Mouse (Mus musculus) adrenal gland, postnatal 25 days (tissue): ENCODE measurements around the gene Slc34a3. TPM values are rescaled to one million over a fixed set of nuclear protein-coding genes. Genes with fewer than 3 reads are reported as not detected.

Source experiments
- DNase-seq: peaks from one replicate; pipeline ENCODE4 v3.0.0; 2021; ENCODE audit warnings: mixed read lengths
- total RNA-seq: library from RNA; stranded (reverse); gene quantifications from 2 replicates; pipeline ENCODE4 v1.2.3, GENCODE M21; 2021

Slc34a3 gene
- total RNA-seq, 1 experiment from 2014 or later, result not detected

DNA sequence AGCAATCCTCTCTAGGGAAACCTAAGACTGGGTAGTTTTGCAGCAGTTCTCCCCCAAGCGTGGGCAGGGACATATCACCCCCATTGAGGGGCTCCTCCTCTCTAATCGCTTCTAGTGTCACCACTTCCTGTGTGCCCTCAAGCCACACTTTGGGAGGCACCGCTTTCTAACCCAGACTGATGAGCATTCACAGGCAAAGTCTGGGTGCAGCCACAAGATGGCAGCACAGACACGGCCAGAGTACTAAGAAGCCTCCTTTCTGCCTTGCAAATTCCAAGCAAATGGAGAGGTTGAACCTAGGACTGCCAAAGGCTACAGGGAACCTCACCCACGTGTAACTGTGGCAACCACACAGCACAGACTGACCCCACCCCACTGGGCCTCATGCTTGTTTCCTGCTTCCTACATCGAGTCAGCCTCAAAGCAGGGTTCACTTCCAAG, 40.8 kb downstream of the Slc34a3 start:
- DNase-seq, result peak; percentile 77

DNA sequence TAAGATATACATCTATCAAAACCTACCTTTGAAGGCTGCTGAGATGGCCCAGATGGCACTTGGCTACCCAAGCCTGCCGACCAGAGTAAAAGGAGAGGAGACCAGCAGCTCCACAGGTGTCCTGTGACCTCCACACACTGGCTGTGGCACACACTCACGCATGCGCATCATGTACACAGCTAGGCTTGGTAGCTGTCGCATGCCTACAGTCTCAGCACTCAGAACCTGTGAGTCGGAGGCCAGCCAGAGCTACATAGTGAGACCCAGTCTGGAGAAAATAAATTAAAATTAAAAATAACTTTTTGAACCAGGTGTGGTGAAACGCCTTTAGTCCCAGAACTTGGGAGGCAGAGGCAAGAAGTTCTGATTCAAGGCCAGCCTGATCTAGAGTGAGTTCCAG, 46.3 kb downstream of the Slc34a3 start:
- DNase-seq, result no peak

DNA sequence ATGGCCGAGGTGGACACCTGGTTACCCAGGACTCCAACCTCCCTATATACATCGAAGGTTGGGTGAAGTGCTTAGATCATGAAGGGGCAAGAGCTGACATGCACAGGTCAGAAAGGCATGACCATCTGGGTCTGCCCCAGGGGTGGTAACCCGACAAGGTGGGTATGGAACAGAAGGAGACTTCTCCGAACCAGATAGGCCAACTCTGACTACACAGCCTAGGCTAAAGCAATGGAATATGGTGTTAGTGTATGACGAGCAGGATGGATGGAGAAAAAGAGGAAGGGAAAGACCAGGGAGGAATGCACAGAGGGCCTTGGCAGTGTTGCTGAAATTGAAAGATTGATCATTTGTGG, 47.6 kb downstream of the Slc34a3 start:
- DNase-seq, result no peak

DNA sequence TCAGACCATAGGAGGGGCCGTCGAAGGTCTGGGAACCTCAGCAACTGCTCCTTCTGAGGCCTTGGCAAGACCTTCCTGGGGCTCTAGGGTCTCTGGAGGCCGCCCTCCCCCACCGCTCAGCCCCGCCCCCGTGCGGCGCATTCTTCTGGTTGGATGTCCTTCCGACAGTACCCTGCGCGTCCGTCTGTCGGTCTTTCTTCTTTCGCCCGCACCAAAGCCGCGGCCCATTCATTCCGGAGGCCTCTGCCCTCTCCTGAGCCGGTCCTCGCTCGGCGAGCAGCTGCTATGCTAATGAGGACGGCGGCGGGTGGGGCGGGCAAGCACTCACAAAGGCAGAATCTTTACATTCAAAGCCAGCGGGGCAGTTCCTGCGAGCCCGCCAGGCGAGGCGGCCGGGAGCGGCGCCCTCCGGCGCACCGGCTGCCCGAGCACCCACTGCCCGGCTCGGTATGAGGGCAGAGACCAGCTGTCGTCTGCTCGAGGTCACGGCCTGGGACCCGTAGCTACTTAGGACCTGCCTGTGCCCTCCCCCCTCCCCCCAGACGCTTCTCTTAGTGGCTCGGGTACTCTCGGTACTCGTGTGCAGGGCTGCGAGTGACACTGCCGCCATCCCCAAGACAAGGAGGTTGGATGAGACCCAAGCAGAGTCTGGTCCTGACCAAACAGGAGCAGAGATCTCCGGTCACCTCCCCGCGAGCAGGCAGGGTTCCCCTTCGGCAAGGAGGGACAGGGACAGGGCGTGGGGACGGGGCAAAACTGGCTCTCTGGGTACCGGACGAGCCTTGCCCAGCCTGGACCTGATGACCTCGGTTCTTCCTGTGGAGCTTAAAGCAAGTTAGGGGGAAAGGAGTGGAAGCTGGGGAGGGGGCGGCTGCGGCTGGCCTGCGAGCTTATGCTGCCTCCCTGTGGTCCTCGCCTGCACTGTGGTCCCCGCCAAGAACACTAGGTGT, 48.3 kb downstream of the Slc34a3 start:
- peak; percentile 49 for DNase-seq

DNA sequence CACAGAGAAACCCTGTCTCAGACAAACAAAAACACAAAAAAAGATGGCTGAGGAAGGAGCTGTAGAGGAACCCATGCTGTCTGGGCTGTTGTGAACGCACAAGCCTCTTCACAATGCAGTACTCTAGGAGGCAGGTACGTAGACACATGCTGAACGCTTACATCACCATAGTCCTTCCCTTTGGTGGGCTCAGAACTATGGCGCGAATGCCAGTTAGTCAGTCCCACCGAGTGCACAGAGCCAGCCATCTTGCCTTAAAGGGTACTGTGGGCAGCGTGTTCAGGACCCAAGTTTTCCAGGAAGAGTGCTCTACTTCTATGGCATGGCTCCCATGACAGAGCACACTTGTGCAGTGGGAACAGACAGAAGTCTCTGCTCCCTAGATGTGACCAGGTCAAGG, 49.7 kb downstream of the Slc34a3 start:
- no peak for DNase-seq

DNA sequence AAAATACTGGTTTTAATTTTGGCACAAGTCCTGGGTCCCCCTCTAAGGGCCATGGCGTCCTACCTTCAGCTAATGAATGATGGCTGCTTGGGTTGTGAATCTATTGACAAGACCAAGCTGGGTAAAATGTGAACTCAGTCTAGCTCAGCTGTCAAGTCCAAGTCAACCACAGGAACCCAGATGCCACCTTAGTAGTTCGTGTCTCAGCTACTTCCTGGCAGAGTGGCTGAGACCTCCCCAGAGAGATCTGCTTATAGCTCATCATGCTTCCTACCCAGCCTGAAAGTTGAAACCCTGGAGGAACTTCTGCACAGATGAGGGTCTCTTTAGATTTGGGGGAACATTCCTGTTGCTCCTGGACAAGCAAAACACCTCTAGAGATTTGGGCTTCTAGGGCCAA, 50.8 kb downstream of the Slc34a3 start:
- DNase-seq, result no peak

DNA sequence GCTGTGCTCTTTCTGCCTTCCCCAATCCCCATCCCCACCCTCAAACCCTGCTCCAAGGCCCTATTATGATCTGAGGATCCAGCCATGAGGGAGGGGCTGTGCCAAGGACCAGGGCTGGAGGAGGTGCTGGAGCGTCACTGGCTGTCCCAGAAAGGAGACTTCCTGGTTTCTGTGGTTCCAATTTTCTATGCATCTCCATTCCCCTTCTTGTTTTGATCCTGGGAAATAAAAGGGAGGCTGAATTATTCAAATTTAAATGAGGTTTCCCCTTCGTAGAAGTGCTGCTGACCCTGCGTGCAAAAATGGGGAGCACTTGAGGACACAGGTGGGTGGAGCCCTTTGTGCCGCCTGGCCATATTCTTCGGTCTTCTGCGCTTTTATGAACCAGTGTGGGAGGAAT, 51.5 kb downstream of the Slc34a3 start:
- no peak for DNase-seq

DNA sequence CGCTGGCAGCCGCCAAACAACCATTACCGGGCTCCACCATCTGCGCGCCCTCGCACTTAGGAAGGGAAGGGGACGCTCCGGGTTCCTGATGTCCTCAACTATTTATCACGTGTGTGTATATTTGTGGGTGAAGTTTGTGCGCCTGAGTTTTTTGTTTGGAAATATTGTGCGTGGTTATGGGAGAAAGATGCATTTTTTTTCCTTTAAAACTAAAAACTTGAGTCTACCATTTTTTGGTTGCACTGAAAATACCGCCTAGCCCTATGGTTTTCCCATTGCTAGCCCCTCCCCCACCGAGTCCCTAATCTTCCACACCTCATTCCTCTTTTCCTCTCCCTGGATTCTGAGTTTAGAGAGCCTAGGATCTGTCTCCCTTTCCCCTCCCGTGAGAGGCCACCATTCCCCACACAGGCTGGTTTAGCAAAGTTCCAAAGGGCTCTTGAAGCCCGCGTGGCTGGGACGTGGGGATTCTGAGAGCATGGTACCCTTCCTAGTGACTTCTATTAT, 52.2 kb downstream of the Slc34a3 start:
- DNase-seq, result no peak

DNA sequence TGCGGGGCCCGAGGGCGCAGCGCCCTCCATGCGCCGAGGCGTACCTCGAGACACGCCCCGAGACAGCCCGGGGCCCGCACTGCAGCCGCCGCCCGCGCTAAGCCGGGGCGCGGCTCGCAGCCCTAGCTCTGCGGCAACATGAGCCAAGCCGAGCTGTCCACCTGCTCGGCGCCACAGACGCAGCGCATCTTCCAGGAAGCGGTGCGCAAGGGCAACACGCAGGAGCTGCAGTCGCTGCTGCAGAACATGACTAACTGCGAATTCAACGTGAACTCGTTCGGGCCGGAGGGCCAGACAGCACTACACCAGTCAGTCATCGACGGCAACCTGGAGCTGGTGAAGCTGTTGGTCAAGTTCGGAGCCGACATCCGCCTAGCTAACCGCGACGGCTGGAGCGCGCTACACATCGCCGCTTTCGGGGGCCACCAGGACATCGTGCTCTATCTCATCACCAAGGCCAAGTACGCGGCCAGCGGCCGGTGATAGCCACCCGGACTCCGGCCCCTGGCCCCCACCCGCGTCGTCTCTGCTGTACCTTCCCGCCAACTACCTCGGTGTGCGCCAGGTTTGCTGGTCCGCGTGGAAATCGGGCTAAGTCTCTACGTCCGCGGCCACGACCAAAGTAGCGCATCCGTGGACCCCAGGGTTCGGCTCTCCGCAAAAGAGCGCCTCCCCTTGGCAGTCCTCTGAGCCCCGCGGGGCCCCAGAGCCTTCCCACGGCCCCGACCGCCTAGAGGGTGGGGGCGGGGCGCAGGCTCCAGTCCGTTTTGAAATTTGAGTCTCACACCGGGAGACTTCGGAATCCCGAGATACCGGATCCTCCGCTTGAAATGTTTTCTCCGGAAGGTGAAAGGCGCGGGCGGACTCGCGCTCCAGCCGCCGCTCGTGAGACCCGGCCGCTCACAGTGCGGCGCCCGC, 52.9 kb downstream of the Slc34a3 start:
- peak; percentile 26 for DNase-seq

DNA sequence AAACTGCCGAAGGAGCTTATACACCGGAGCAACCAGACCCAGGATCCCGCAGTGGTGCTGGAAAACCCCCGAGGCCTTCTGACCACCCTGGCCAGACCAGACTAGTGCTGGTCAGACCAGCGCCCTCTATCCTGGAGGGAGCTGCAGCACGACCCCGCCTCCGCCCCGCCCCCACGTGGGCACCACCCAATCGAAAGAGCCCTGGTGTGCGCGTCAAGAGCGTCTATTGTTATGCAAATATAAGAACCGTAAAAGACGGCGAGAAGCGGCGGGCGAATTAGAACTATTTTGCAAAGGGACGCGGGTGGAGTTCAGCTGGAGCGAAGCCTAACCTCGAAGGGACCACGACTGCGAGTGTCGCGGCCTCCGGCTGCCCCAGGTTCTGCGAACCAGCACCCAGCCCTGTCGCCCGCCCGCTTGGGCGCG, 53.7 kb downstream of the Slc34a3 start, which contains the start of gene Nrarp:
Gene Nrarp (plus strand): TSS at position 281 of the 426 bp plus-strand sequence.
- DNase-seq, result peak; percentile 91

DNA sequence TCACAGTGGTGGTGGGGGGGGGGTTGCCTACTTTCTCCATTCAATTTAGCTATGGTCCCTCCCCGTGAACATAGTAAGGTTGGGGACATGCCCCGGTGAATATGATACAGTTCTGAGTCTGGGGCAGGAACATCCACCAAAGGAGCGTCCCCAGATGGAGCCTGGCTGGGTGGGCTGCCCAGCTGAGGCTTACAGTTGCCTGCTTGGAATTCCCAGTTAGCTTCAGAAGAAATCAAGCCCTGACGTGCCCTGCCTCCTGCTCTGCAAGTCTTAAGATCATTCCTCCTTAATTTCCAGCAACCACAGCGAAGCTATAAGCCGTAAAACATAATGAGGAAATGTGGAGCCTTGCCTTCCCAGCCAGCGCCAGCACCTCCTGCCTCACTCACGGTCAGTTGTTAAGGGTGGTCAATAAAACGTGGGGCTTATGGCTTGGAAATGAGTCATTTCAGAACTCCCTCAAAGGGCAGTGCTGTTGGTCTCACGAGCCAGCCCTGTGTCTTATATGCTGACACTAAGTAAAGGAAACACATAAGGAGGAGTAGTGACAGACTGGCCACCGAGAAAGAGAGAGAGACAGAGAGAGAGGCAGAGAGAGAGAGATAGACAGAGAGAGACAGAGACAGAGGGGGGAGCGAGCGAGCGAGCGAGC, 54.5 kb downstream of the Slc34a3 start:
- DNase-seq, result no peak

Other genes starting within 250 kb of the Slc34a3 start
- 49.8 and 51.3 TPM in 2 replicates for gene Nsmf, start 180.0 kb downstream of the Slc34a3 start, total RNA-seq
- 2.1 TPM in 1 of 2 replicates, not detected in the other for gene Entpd8, start 154.1 kb downstream of the Slc34a3 start, total RNA-seq
- gene Noxa1, start 139.2 kb downstream of the Slc34a3 start, total RNA-seq, result not detected in 2 replicates
- gene Nrarp, start 53.6 kb downstream of the Slc34a3 start, total RNA-seq, result 2.2 and 4.0 TPM in 2 replicates
- 28.1 and 33.9 TPM in 2 replicates for gene Tor4a, start 37.5 kb downstream of the Slc34a3 start, total RNA-seq
- 61.8 and 66.9 TPM in 2 replicates for gene Nelfb, start 22.9 kb downstream of the Slc34a3 start, total RNA-seq
- gene Stpg3, start 19.7 kb downstream of the Slc34a3 start, total RNA-seq, result not detected in 2 replicates
- 0.46 TPM in 1 of 2 replicates, not detected in the other for gene Fam166a, start 15.6 kb downstream of the Slc34a3 start, total RNA-seq
- 247 and 303 TPM in 2 replicates for gene Tubb4b, start 9.7 kb downstream of the Slc34a3 start, total RNA-seq
- gene Rnf224, start 2.4 kb upstream of the Slc34a3 start, total RNA-seq, result not detected in 2 replicates
- gene Rnf208, start 7.9 kb upstream of the Slc34a3 start, total RNA-seq, result 7.4 and 7.9 TPM in 2 replicates
- gene Cysrt1, start 8.1 kb upstream of the Slc34a3 start, total RNA-seq, result not detected in 2 replicates
- 3.5 and 8.1 TPM in 2 replicates for gene AL732309.1, start 12.5 kb upstream of the Slc34a3 start, total RNA-seq
- gene Tmem203, start 21.1 kb upstream of the Slc34a3 start, total RNA-seq, result 32.3 and 48.8 TPM in 2 replicates
- gene Tprn, start 28.3 kb upstream of the Slc34a3 start, total RNA-seq, result 10.0 and 10.7 TPM in 2 replicates
- gene Ssna1, start 38.1 kb upstream of the Slc34a3 start, total RNA-seq, result 35.1 and 47.7 TPM in 2 replicates
- gene Anapc2, start 38.1 kb upstream of the Slc34a3 start, total RNA-seq, result 70.9 and 95.1 TPM in 2 replicates
- not detected in 2 replicates for gene Tmem210, start 53.8 kb upstream of the Slc34a3 start, total RNA-seq
- not detected in 2 replicates for gene Lrrc26, start 55.6 kb upstream of the Slc34a3 start, total RNA-seq
- gene Grin1, start 84.8 kb upstream of the Slc34a3 start, total RNA-seq, result 9.0 and 12.6 TPM in 2 replicates
- 53.6 and 57.9 TPM in 2 replicates for gene Man1b1, start 98.0 kb upstream of the Slc34a3 start, total RNA-seq
- 24.6 and 31.8 TPM in 2 replicates for gene Dpp7, start 122.0 kb upstream of the Slc34a3 start, total RNA-seq
- 10.7 and 18.8 TPM in 2 replicates for gene Uap1l1, start 131.3 kb upstream of the Slc34a3 start, total RNA-seq
- 1.6 and 2.1 TPM in 2 replicates for gene Sapcd2, start 138.0 kb upstream of the Slc34a3 start, total RNA-seq
- gene Entpd2, start 161.5 kb upstream of the Slc34a3 start, total RNA-seq, result 2.4 and 3.7 TPM in 2 replicates
- 120 and 134 TPM in 2 replicates for gene Npdc1, start 165.0 kb upstream of the Slc34a3 start, total RNA-seq
- gene Fut7, start 188.9 kb upstream of the Slc34a3 start, total RNA-seq, result not detected in 2 replicates
- 24.9 and 40.5 TPM in 2 replicates for gene Abca2, start 194.3 kb upstream of the Slc34a3 start, total RNA-seq
- gene Clic3, start 222.5 kb upstream of the Slc34a3 start, total RNA-seq, result not detected in 2 replicates
- gene Paxx, start 226.7 kb upstream of the Slc34a3 start, total RNA-seq, result 32.6 and 41.0 TPM in 2 replicates
- 3.6 and 3.8 TPM in 2 replicates for gene Ptgds, start 235.7 kb upstream of the Slc34a3 start, total RNA-seq